7 mouse cellular contexts compared by ENCODE assay signal in genomic region chr4:116986400-116987121, GRCm38 (mm10). TPM values are rescaled to one million over a fixed set of nuclear protein-coding genes. Genes with fewer than 3 reads are reported as not detected.
DNase-seq lines count a peak whose midpoint lies in the region; ATAC-seq lines count a peak whose summit lies in the region.

No protein-coding gene starts in this region.

- no peak overlapping the region for H3K4me3 ChIP-seq in intestine, embryonic 14.5 days (ENCODE audit: low read depth, low read length)

- no peak overlapping the region for H3K9ac ChIP-seq in intestine, embryonic 14.5 days (ENCODE audit: low read length)

- H3K4me2 ChIP-seq in intestine, embryonic 14.5 days (ENCODE audit: low read length), result no peak overlapping the region

- no peaks in the 10 kb centered on the region for H3K9me3 ChIP-seq in intestine, embryonic 14.5 days (ENCODE audit: control insufficient read depth, low read length)

- H3K27ac ChIP-seq in intestine, embryonic 14.5 days (ENCODE audit: low read depth), result no peak overlapping the region

- intact Hi-C loops in left cerebral cortex, postnatal 14 days (cut with DNase I), result loop anchor here (5.0 kb wide), 2 partner anchors 109 to 264 kb away; partner anchors contain the start of genes Tesk2 and Zswim5

- ATAC-seq in intestine, embryonic 14.5 days (replicated peaks; ENCODE audit: low FRiP score, low TSS enrichment, low read depth), result 0 out of 2 replicates have a peak, but pooled peaks have one; percentile 38
- ATAC-seq in megakaryocyte-erythroid progenitor cell, adult 5-6 weeks (replicated peaks; ENCODE audit: low FRiP score, low TSS enrichment, poor library complexity, severe bottlenecking), result peak; percentile 97

- peak; percentile 91 for DNase-seq in R1 (ENCODE audit: low read depth, low spot score)
- DNase-seq in cerebellum, postnatal 10 days, result peak; percentile 92 to 93
- peak; percentile 57 to 67 for DNase-seq in frontal cortex, postnatal 14 days (ENCODE audit: low spot score in 2 of 2)
- peak; percentile 66 for DNase-seq in intestine, embryonic 14.5 days (ENCODE audit: low spot score)
- peak; percentile 75 to 83 for DNase-seq in left cerebral cortex, postnatal 14 days (ENCODE audit: low spot score in 2 of 2)
- DNase-seq in right cerebral cortex, postnatal 14 days, result peak; percentile 68

- H3K4me1 ChIP-seq in intestine, embryonic 14.5 days (replicated peaks; ENCODE audit: control insufficient read depth, insufficient read depth, low read length), result no peaks in the 10 kb centered on the region

- H3K36me3 ChIP-seq in intestine, embryonic 14.5 days (ENCODE audit: control insufficient read depth, insufficient read depth, low read length), result peaks cover 12% of the 10 kb centered on the region; the same call in 1 of the 2 replicates

- no peaks in the 10 kb centered on the region for H3K27me3 ChIP-seq in intestine, embryonic 14.5 days (replicated peaks; ENCODE audit: control insufficient read depth, insufficient read depth, low read length)

- WGBS in intestine, embryonic 14.5 days, result 62% methylated on average over 17 of the region's 17 CpGs

RNA-seq across cellular contexts. Expression of gene Urod, which starts 7.7 kb away (rescaled TPM):
- polyA plus RNA-seq in intestine, embryonic 14.5 days (2014; fragmentation: Nextera tagmentation; extraction: Ambion mirVana), result 64.8 and 75.7 TPM in 2 replicates
- 10 to 100 TPM; 40.8 to 46.3 TPM for total RNA-seq in left cerebral cortex, postnatal 14 days (2021)
- 222 and 304 TPM in 2 replicates for total RNA-seq in megakaryocyte-erythroid progenitor cell, adult 5-6 weeks (2014; fragmentation: Nextera tagmentation)
- total RNA-seq in megakaryocyte-erythroid progenitor cell, adult 5-6 weeks (2017), result 130 and 163 TPM in 2 replicates

RNA-seq across cellular contexts. Expression of gene Hectd3, which starts 8.6 kb away (rescaled TPM):
- polyA plus RNA-seq in intestine, embryonic 14.5 days (2014; fragmentation: Nextera tagmentation; extraction: Ambion mirVana), result 7.2 and 9.4 TPM in 2 replicates
- total RNA-seq in left cerebral cortex, postnatal 14 days (2021), result 10 to 100 TPM; 42.2 to 46.6 TPM
- 10.8 and 14.8 TPM in 2 replicates for total RNA-seq in megakaryocyte-erythroid progenitor cell, adult 5-6 weeks (2014; fragmentation: Nextera tagmentation)
- 12.7 and 15.0 TPM in 2 replicates for total RNA-seq in megakaryocyte-erythroid progenitor cell, adult 5-6 weeks (2017)

RNA-seq across cellular contexts. Expression of gene Eif2b3, which starts 32.6 kb away (rescaled TPM):
- 41.2 and 48.0 TPM in 2 replicates for polyA plus RNA-seq in intestine, embryonic 14.5 days (2014; fragmentation: Nextera tagmentation; extraction: Ambion mirVana)
- 10 to 100 TPM; 18.9 to 20.5 TPM for total RNA-seq in left cerebral cortex, postnatal 14 days (2021)
- total RNA-seq in megakaryocyte-erythroid progenitor cell, adult 5-6 weeks (2014; fragmentation: Nextera tagmentation), result 53.5 and 56.7 TPM in 2 replicates
- total RNA-seq in megakaryocyte-erythroid progenitor cell, adult 5-6 weeks (2017), result 61.4 and 65.7 TPM in 2 replicates
